Comparison of ENCODE assay signal across 10 mouse cellular contexts in the genomic region with DNA sequence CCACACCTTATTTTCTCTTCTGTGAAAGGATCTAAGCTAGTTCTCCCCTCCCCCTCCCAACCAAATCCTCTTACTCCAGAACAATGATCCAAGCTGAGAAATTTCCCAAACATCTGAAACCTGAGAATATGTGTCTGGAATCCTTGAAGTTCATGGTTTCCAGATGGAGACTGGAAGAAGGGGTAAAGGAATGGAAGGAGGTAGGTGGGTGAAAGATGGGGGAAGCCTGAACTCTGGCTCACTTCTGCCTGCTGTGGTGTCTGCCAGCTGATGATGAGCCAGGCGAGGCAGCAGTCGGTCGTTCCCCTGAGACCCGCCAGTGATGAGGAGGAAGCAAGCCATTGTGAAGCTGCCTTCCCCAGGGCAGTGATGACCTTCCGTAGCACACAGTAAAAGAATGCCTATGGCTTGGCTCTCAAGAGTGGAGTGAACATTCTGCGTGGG.
DNase-seq lines count a peak whose midpoint lies in the region; ATAC-seq and TF ChIP-seq lines count a peak whose summit lies in the region.
"Had no signal": no experiment of that assay in that cellular context is flagged by ENCODE, and none has a peak within 500 bp of the region (broad histone marks: within the 10 kb centered on the region; RNA-seq: fewer than 3 reads in every experiment).

No protein-coding gene starts in this region.

- ATAC-seq in intestine, embryonic 15.5 days = no peak
- no peak for ATAC-seq in erythroid progenitor cell, adult 5-6 weeks (replicated peaks; ENCODE audit: low FRiP score, poor library complexity, severe bottlenecking)
- ATAC-seq: inflammation-experienced regulatory T-cells, adult 6 months; midbrain, embryonic 16.5 days had no signal

- peaks cover 8% of the 10 kb centered on the region for H3K4me1 ChIP-seq in heart, embryonic 10.5 days
- 0 out of 2 replicates have a peak, but pooled peaks cover 2% of the 10 kb centered on the region for H3K4me1 ChIP-seq in embryonic fibroblast, embryonic 13.5 days (ENCODE audit: control insufficient read depth, insufficient read depth, low read length)
- H3K4me1 ChIP-seq in intestine, embryonic 15.5 days (replicated peaks) = no peaks in the 10 kb centered on the region; the same call in 1 of the 2 replicates

- no peak for TF ChIP-seq CTCF in embryonic fibroblast, embryonic 13.5 days (IDR thresholded peaks at IDR 0.05; ENCODE audit: borderline replicate concordance, insufficient read depth, low read length)

- H3K36me3 ChIP-seq in heart, embryonic 10.5 days = no peaks in the 10 kb centered on the region
- no peaks in the 10 kb centered on the region for H3K36me3 ChIP-seq in intestine, embryonic 15.5 days

- DNase-seq in heart, adult 18-20 months = peak; percentile 59 to 79
- DNase-seq in heart, embryonic 10.5 days (ENCODE audit: low spot score) = no peak
- peak; percentile 47 to 48 for DNase-seq in B cell, adult 2 months
- peak; percentile 64 for DNase-seq in kidney, postnatal 10 days
- no peak for DNase-seq in left cerebral cortex, adult 18-20 months (ENCODE audit: low spot score in 2 of 2)

- TF ChIP-seq POLR2A in embryonic fibroblast, embryonic 13.5 days (IDR thresholded peaks at IDR 0.05; ENCODE audit: low read depth, low read length) = no peak

- no peak overlapping the region for H3K27ac ChIP-seq in heart, embryonic 10.5 days
- H3K27ac ChIP-seq in embryonic fibroblast, embryonic 13.5 days (ENCODE audit: insufficient read depth, low read length) = peak overlapping the region; percentile 50
- H3K27ac ChIP-seq in intestine, embryonic 15.5 days = no peak overlapping the region

- H3K4me3 ChIP-seq in heart, embryonic 10.5 days = no peak overlapping the region
- no peak overlapping the region for H3K4me3 ChIP-seq in embryonic fibroblast, embryonic 13.5 days (ENCODE audit: insufficient read depth, low read length)
- H3K4me3 ChIP-seq in intestine, embryonic 15.5 days (replicated peaks) = no peak overlapping the region

- 39% methylated on average over 6 of the region's 6 CpGs for WGBS in heart, embryonic 10.5 days
- WGBS in intestine, embryonic 15.5 days = 32% methylated on average over 6 of the region's 6 CpGs

- no peak overlapping the region for H3K4me2 ChIP-seq in intestine, embryonic 15.5 days (replicated peaks)

- no peaks in the 10 kb centered on the region for H3K9me3 ChIP-seq in heart, embryonic 10.5 days
- H3K9me3 ChIP-seq in intestine, embryonic 15.5 days = no peaks in the 10 kb centered on the region

- no peaks in the 10 kb centered on the region for H3K27me3 ChIP-seq in heart, embryonic 10.5 days (ENCODE audit: insufficient read depth, poor library complexity, severe bottlenecking)
- no peaks in the 10 kb centered on the region for H3K27me3 ChIP-seq in intestine, embryonic 15.5 days (replicated peaks)

- H3K9ac ChIP-seq in intestine, embryonic 15.5 days = no peak overlapping the region

Comparison
In these comparisons a context has a peak if more than half of its experiments do, and no peak if none do; other contexts are left out.
1. DNase-seq: peak in heart, adult 18-20 months (2 of 2), B cell, adult 2 months (2 of 2) and kidney, postnatal 10 days (single experiment); none in heart, embryonic 10.5 days (single experiment) and left cerebral cortex, adult 18-20 months (0 of 2).